Comparison of ENCODE assay signal across 8 mouse cellular contexts in the genomic region with DNA sequence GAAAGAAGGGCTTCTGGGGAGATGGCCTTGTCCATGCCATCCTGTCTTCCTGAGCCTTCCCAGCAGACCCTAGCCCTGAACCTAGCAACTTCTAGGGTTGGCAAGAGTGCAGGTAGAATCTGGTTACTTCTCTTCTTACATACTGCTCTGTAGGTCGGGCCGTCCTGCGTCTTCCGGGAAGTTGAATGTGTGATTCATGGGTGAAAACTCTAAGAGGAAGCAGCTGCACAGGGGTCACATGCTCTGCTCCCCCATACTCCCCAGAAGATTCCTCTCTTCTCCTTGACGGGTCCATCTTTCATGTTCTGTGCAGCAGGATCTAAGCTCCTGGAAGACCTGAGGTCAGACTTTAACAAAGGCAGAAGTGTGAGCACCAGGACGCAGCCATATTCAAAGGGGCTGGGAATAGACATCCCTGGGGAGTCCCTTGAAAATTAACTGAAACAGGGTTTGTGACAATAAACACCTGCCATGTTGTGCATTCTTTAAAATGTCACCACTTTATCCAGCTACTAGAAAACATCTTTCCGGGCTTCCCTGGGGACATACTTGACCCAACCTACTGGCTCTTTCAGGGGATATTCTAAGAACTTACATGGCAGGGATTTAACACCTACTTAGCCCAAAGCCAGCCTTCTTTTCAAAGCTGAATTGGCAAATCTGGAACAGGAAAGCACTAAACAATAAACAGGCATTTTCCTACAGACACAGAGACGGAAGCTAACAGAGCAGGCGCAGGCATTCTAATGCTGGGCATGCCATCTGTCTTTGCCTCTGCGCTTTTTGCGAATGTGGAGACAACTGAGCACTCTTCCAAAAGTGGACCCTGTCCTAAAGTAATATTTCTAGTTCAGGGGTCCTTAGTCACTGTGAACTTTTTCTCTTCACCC.
DNase-seq lines count a peak whose midpoint lies in the region; ATAC-seq and TF ChIP-seq lines count a peak whose summit lies in the region.

No protein-coding gene starts in this region.

- DNase-seq in heart, adult 2 months, result no peak
- no peak for DNase-seq in testis, postnatal 10 days (ENCODE audit: low spot score)
- DNase-seq in midbrain, embryonic 11.5 days (ENCODE audit: low spot score, missing footprints), result peak; percentile 85
- DNase-seq in testis, postnatal 14 days (ENCODE audit: low spot score), result no peak
- no peak for DNase-seq in left cerebral cortex, adult 8-10 months (ENCODE audit: low spot score in 2 of 2)
- DNase-seq in layer of hippocampus, adult 11-12 months (ENCODE audit: low spot score), result no peak

- H3K4me1 ChIP-seq in heart, adult 2 months (ENCODE audit: control insufficient read depth, insufficient read depth, low read length), result peaks cover 26% of the 10 kb centered on the region
- peaks cover 11% of the 10 kb centered on the region for H3K4me1 ChIP-seq in heart, embryonic 11.5 days (ENCODE audit: control insufficient read depth, insufficient read depth, low read length)
- no peaks in the 10 kb centered on the region; the same call in 1 of the 2 replicates for H3K4me1 ChIP-seq in testis, adult 2 months (ENCODE audit: control insufficient read depth, insufficient read depth, low read length)
- peaks cover 25% of the 10 kb centered on the region for H3K4me1 ChIP-seq in midbrain, embryonic 11.5 days (ENCODE audit: control insufficient read depth, insufficient read depth, low read length)

- H3K9ac ChIP-seq in heart, adult 2 months (ENCODE audit: low read depth, low read length), result no peak overlapping the region
- H3K9ac ChIP-seq in heart, embryonic 11.5 days (ENCODE audit: low read depth, low read length), result no peak overlapping the region
- no peak overlapping the region for H3K9ac ChIP-seq in midbrain, embryonic 11.5 days (ENCODE audit: low read length)

- no peak; the same call in 1 of the 2 replicates for TF ChIP-seq POLR2A in heart, adult 2 months (IDR thresholded peaks at IDR 0.05; ENCODE audit: insufficient read depth, low read depth, low read length)
- no peak for TF ChIP-seq POLR2A in testis, adult 2 months (IDR thresholded peaks at IDR 0.05; ENCODE audit: control insufficient read depth, low read depth, low read length)

- intact Hi-C loops in heart, adult 2 months (cut with DNase I), result no loop called here

- TF ChIP-seq EP300 in heart, adult 2 months (IDR thresholded peaks at IDR 0.05; ENCODE audit: insufficient read depth, low read depth, low read length), result no peak

- H3K27me3 ChIP-seq in heart, adult 2 months (ENCODE audit: control insufficient read depth, insufficient read depth, low read length), result no peaks in the 10 kb centered on the region
- no peaks in the 10 kb centered on the region for H3K27me3 ChIP-seq in heart, embryonic 11.5 days (ENCODE audit: control insufficient read depth, insufficient read depth, low read length)
- H3K27me3 ChIP-seq in testis, adult 2 months (ENCODE audit: control insufficient read depth, insufficient read depth, low read length), result no peaks in the 10 kb centered on the region
- no peaks in the 10 kb centered on the region for H3K27me3 ChIP-seq in midbrain, embryonic 11.5 days (ENCODE audit: control insufficient read depth, insufficient read depth, low read length)

- no peak overlapping the region for H3K4me2 ChIP-seq in heart, embryonic 11.5 days
- H3K4me2 ChIP-seq in midbrain, embryonic 11.5 days, result no peak overlapping the region

- H3K36me3 ChIP-seq in heart, adult 2 months (ENCODE audit: control insufficient read depth, insufficient read depth, low read length), result no peaks in the 10 kb centered on the region; the same call in 1 of the 2 replicates
- no peaks in the 10 kb centered on the region for H3K36me3 ChIP-seq in heart, embryonic 11.5 days (ENCODE audit: control insufficient read depth, insufficient read depth, low read length)
- H3K36me3 ChIP-seq in testis, adult 2 months (ENCODE audit: control insufficient read depth, insufficient read depth, low read length), result no peaks in the 10 kb centered on the region
- H3K36me3 ChIP-seq in midbrain, embryonic 11.5 days (ENCODE audit: control insufficient read depth, insufficient read depth, low read length), result no peaks in the 10 kb centered on the region

- H3K27ac ChIP-seq in heart, adult 2 months, result peak overlapping the region; percentile 67
- H3K27ac ChIP-seq in heart, embryonic 11.5 days (ENCODE audit: low read depth, low read length), result no peak overlapping the region
- no peak overlapping the region for H3K27ac ChIP-seq in testis, adult 2 months (ENCODE audit: control insufficient read depth, insufficient read depth, low read depth, low read length)
- H3K27ac ChIP-seq in midbrain, embryonic 11.5 days (ENCODE audit: low read depth, low read length), result peak overlapping the region; percentile 91

- H3K9me3 ChIP-seq in heart, embryonic 11.5 days (replicated peaks; ENCODE audit: control insufficient read depth, low read length), result no peaks in the 10 kb centered on the region
- no peaks in the 10 kb centered on the region for H3K9me3 ChIP-seq in midbrain, embryonic 11.5 days (ENCODE audit: control insufficient read depth, low read length)

- no peak for TF ChIP-seq CTCF in heart, adult 2 months (IDR thresholded peaks at IDR 0.05)
- no peak for TF ChIP-seq CTCF in testis, adult 2 months (IDR thresholded peaks at IDR 0.05; ENCODE audit: control insufficient read depth, insufficient read depth, insufficient replicate concordance, low read depth, low read length)

- 48% methylated on average over 11 of the region's 11 CpGs for WGBS in heart, adult 2 months
- WGBS in heart, embryonic 11.5 days (ENCODE audit: insufficient replicate concordance), result 72% methylated on average over 11 of the region's 11 CpGs
- 59% methylated on average over 11 of the region's 11 CpGs for WGBS in midbrain, embryonic 11.5 days

- no peak for ATAC-seq in heart, embryonic 11.5 days (replicated peaks; ENCODE audit: insufficient number of reproducible peaks, low FRiP score, low TSS enrichment)
- no peak; the same call in 1 of the 2 replicates for ATAC-seq in midbrain, embryonic 11.5 days (ENCODE audit: low FRiP score)

- no peak overlapping the region for H3K4me3 ChIP-seq in heart, adult 2 months
- no peak overlapping the region for H3K4me3 ChIP-seq in heart, embryonic 11.5 days (ENCODE audit: low read depth, low read length)
- H3K4me3 ChIP-seq in testis, adult 2 months (ENCODE audit: control insufficient read depth, low read depth, low read length), result peak overlapping the region; percentile 77
- H3K4me3 ChIP-seq in midbrain, embryonic 11.5 days (ENCODE audit: low read depth, low read length), result no peak overlapping the region

- no peaks in the 10 kb centered on the region for H3K79me2 ChIP-seq in heart, adult 2 months (replicated peaks; ENCODE audit: control insufficient read depth, insufficient read depth, low read length)

Comparison
In these comparisons a context has a peak if more than half of its experiments do, and no peak if none do; other contexts are left out.
1. H3K27ac ChIP-seq: peak in heart, adult 2 months (single experiment) and midbrain, embryonic 11.5 days (single experiment); none in heart, embryonic 11.5 days (single experiment) and testis, adult 2 months (single experiment).